Mouse (Mus musculus) right cerebral cortex, adult 2 months (tissue): ENCODE data around the gene Tmem216.
"Not testable (repeated sequence)": the region's sequence is repeated elsewhere in the genome, so short reads cannot be mapped to it uniquely, and the experiment has no call there.

Experiments used
- DNase-seq, 2 experiments: peaks; one replicate each; pipeline ENCODE4 v3.0.0; 2021 to 2022; ENCODE audit warnings: low spot score in 2 of 2

Tmem216 gene

GRCm38 (mm10) chr19:10565217-10565616 is 9.2 kb upstream of the Tmem216 start:
- DNase-seq = no peak

GRCm38 (mm10) chr19:10564278-10564677 is 8.2 kb upstream of the Tmem216 start:
- DNase-seq = no peak

- DNase-seq = no peak
Measured at GRCm38 (mm10) chr19:10562351-10562750, 6.3 kb upstream of the Tmem216 start.

- DNase-seq = no peak
Measured at GRCm38 (mm10) chr19:10561558-10562314, 5.7 kb upstream of the Tmem216 start.

- DNase-seq = no peak
Measured at GRCm38 (mm10) chr19:10560108-10560507, 4.1 kb upstream of the Tmem216 start.

GRCm38 (mm10) chr19:10557837-10558375 is 1.9 kb upstream of the Tmem216 start:
- DNase-seq = not testable (repeated sequence)

GRCm38 (mm10) chr19:10557430-10557829 is 1.4 kb upstream of the Tmem216 start:
- DNase-seq = no peak

GRCm38 (mm10) chr19:10557001-10557400 is 963 bp upstream of the Tmem216 start:
- DNase-seq = no peak

GRCm38 (mm10) chr19:10539454-10539853 is 16.6 kb downstream of the Tmem216 start:
- no peak for DNase-seq

- DNase-seq = no peak
Measured at GRCm38 (mm10) chr19:10530082-10530481, 26.0 kb downstream of the Tmem216 start.

- DNase-seq = peak; percentile 49 to 50
Measured at GRCm38 (mm10) chr19:10525910-10526309, 30.1 kb downstream of the Tmem216 start, which contains the start of gene Sdhaf2. TSS of gene Sdhaf2 (minus strand) at chr19:10526142.

- peak; percentile 87 to 89 for DNase-seq
Measured at GRCm38 (mm10) chr19:10525106-10525901, 30.7 kb downstream of the Tmem216 start, which contains the start of gene Cpsf7. TSS of gene Cpsf7 (plus strand) at chr19:10525266.

- DNase-seq = no peak
Measured at GRCm38 (mm10) chr19:10524784-10525105, 31.3 kb downstream of the Tmem216 start.

- no peak for DNase-seq
Measured at GRCm38 (mm10) chr19:10523483-10524080, 32.5 kb downstream of the Tmem216 start.

- no peak for DNase-seq
Measured at GRCm38 (mm10) chr19:10521926-10522325, 34.1 kb downstream of the Tmem216 start.

- DNase-seq = no peak
Measured at GRCm38 (mm10) chr19:10520355-10520754, 35.7 kb downstream of the Tmem216 start.

GRCm38 (mm10) chr19:10510759-10511330 is 45.2 kb downstream of the Tmem216 start:
- no peak for DNase-seq

GRCm38 (mm10) chr19:10502571-10502970 is 53.5 kb downstream of the Tmem216 start:
- peak in 1 of 2 experiments; percentile 43 for DNase-seq

- no peak for DNase-seq
Measured at GRCm38 (mm10) chr19:10500581-10500980, 55.5 kb downstream of the Tmem216 start.

GRCm38 (mm10) chr19:10497512-10498160 is 58.4 kb downstream of the Tmem216 start:
- DNase-seq = peak in 1 of 2 experiments; percentile 49

GRCm38 (mm10) chr19:10496976-10497375 is 59.1 kb downstream of the Tmem216 start:
- no peak for DNase-seq
